Mouse (Mus musculus) bone marrow macrophage, adult 2 months (primary cell): ENCODE data around the gene Mindy1. TPM values are rescaled to one million over a fixed set of nuclear protein-coding genes. Genes with fewer than 3 reads are reported as not detected.

Experiments
- H3K27ac ChIP-seq: 2 replicates; pipeline ENCODE4 v1.5.1; 2012; ENCODE audit warnings: low read depth, low read length; ENCODE audit not compliant: insufficient read depth
- H3K4me1 ChIP-seq: 2 replicates; pipeline ENCODE4 v1.6.1; 2012; ENCODE audit warnings: low read length; ENCODE audit not compliant: control insufficient read depth, insufficient read depth
- H3K4me3 ChIP-seq: 2 replicates; pipeline ENCODE4 v1.5.1; 2012; ENCODE audit warnings: mild to moderate bottlenecking, low read length, moderate library complexity; ENCODE audit not compliant: insufficient read depth
- CTCF ChIP-seq: IDR thresholded peaks from 2 replicates; pipeline ENCODE4 v1.5.1; 2012; ENCODE audit warnings: low read depth, mild to moderate bottlenecking, low read length, moderate library complexity
- POLR2A ChIP-seq: IDR thresholded peaks from 2 replicates; pipeline ENCODE4 v1.6.1; 2012; ENCODE audit warnings: mild to moderate bottlenecking, low read depth, low read length, borderline replicate concordance
- polyA plus RNA-seq: library from polyadenylated mRNA; stranded (reverse); fragments of >200 nt; gene quantifications from 2 replicates; pipeline ENCODE4 v1.2.4, GENCODE M21; 2012; ENCODE audit not compliant: missing spikeins, insufficient read depth, insufficient read length

Mindy1 gene
- 50.7 and 70.7 TPM in 2 replicates for polyA plus RNA-seq

DNA sequence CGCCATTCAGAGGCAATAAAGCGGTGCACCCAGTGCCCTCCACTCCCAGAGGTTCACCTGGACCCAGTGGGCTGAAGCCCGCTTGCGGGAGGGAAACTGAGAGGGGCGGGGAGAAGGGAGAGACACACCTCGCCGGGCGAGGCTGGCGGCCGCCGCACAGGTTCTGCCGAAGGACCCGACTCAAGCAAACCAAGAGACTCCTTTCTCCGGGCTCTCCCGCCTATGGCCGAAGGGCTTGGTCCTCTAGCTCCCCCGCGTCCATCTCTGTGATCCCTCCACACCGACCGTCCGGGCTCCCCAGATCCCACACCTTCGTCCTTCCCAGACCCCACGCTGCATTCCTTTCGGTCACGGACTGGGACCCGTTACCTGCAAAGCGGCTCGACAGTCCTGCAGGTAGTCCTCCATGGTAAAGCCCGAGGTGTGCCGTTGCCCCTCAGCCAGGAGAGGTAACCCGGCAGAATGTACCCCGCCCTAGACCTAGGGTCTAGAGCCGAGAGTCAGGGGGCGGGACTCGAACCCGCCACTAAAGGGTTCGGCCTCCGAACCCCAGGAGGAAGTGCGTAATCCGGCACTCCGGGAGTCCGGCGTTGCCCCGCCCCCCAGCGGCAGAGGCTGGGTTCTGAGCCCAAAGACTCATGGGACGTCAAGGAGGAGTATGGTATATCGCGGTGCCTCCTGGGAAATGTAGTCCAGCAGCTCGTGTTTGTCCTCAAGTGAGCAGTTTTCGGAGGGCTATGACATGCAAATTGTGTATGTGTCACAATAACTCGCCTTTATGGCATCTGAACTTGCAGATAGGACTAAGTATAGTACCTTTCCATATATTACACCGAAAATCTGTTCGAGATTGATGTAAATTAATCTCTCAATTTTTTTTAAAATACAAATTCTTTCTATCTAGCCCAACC lies at the start of gene Mindy1, which contains the start of gene Prune1:
TSS of gene Mindy1 (plus strand) at position 130 of the 911 bp plus-strand sequence.
TSS of gene Prune1 (minus strand) at position 861 of the 911 bp plus-strand sequence.
- TF ChIP-seq POLR2A, result no peak
- no peak for TF ChIP-seq CTCF
- Histone ChIP-seq H3K4me1 (peaks cover 46% of the 10 kb centered on the region), H3K4me3 (peak within 1 kb of the TSS; percentile 82), H3K27ac (peak within 1 kb of the TSS; percentile 89)

DNA sequence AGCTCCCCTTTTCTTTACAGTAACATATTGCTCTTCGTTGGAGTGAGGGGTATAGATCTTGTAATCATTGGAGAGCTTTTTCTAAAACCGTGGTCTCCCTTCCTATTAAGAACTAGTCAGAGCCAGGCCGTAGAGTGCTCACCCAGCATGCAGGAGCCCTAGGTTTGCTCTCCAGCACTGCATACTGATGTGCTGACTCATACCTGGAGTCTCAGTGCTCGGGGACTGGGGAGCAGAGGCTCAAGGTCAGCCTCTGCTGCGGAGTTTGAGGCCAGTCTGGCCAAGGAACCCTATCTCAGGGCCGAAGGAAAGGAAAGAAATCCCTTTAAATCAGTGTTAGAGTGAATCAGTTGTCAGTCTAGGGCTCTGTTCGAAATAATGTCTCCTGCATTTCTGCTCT lies 48.4 kb upstream of the Mindy1 start:
- H3K4me3 ChIP-seq, result no peak overlapping the region
- no peak for TF ChIP-seq POLR2A
- TF ChIP-seq CTCF, result no peak
- H3K4me1 ChIP-seq, result peaks cover 22% of the 10 kb centered on the region
- no peak overlapping the region; the same call in 1 of the 2 replicates for H3K27ac ChIP-seq

DNA sequence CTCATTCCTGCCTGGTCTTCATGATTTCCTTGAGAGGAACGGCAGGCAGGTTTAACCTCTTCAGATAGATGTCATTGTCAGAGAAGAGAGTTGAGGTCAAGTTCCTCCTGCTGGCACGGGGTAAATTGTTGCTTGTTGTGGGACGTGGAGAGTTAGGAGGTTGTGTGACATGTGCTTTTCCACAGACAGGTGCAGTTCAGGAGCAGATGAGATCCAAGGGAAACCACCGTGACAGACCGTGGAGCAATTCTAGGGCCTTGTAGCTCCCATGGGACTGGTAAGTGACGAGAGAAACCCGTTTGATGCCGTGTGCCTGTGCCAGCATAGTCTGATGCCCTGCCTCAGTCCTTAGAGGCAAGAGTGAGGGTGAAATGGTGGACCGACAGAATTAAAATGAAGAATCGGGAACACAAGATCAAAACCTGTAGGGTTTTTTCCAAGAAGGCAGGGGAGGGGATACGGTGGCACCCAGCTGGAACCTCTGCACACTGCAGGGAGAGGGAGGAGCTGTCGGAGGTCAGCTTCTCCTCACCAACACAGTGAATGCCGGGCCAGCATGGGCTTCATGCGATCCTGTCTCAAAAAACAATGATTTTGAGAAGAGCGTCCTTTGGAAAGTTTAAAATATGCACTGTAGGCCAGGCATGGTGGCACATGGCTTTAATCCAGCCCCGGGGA lies 47.7 kb upstream of the Mindy1 start:
- no peak for TF ChIP-seq CTCF
- TF ChIP-seq POLR2A, result no peak
- peaks cover 22% of the 10 kb centered on the region for H3K4me1 ChIP-seq
- no peak overlapping the region for H3K27ac ChIP-seq
- H3K4me3 ChIP-seq, result no peak overlapping the region

DNA sequence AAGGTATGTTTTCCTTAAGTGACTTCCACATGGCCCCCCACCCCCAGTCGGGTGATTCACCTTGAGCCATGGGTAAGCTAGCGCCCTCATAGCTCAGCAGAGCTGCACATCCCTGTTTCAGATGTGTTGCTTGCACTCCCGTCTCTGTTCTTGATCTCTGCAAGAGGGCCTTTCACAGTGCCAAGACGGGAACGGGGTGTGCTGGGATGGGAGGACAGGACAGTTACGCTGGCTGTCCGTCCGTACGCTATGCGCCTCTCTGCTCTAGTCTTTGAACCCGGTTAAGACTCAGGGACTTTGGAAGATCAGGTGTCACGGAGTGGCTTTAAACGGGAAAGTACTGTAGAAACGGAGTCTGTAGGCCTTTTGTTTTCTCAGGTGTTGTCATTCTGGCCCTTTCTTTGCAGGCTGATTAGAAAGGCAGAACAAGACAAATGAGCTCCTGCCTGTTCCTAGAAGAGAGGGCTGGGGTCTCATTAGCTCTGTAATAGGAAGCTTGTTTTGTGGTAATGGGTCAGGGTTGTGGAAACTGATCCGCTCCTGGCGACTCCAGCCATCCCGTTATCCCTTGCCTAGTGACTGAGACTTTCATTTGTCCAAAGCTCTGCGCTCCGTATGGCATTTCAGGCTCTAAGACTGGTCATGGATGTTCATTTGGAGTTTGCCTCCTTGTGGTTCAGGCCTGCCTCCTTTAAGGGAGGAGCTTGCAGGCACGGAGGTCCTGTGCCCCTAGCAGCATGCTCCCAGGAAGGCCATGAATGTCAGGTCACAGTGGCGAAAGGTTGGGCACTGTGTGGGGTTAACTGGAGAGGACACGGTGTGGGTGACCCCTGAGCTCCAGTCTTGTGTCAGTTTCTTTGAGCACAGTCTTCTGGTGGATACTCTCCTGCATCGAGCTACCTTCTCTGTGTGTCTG lies 45.5 kb upstream of the Mindy1 start:
- TF ChIP-seq POLR2A (no peak), CTCF (no peak)
- Histone ChIP-seq H3K4me1 (peaks cover 22% of the 10 kb centered on the region), H3K4me3 (no peak overlapping the region), H3K27ac (no peak overlapping the region)

GRCm38 (mm10) chr3:95237541-95238099 lies 43.5 kb upstream of the Mindy1 start:
- Histone ChIP-seq H3K4me3 (no peak overlapping the region), H3K4me1 (peaks cover 7% of the 10 kb centered on the region), H3K27ac (no peak overlapping the region)
- TF ChIP-seq POLR2A (no peak), CTCF (no peak)

DNA sequence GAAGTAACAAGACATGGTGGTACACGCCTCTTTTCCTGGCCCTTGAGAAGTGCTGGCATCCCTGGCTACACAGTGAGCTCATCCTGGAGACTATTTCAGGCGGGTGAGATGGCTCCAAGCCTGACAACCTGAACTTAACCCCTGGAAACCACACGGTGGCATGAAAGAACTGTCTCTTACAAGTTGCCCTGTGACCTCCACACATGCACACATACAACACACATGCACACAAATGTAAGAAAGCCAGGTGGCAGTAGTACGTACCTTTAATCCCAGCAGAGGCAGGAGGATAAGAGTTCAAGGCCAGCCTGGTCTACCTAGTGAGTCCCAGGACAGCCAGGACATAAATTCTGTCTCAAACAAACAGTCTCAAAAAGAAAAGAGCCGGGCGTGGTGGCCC lies 42.1 kb upstream of the Mindy1 start:
- H3K4me3 ChIP-seq, result no peak overlapping the region
- TF ChIP-seq CTCF (no peak), POLR2A (no peak)
- H3K27ac ChIP-seq, result no peak overlapping the region
- H3K4me1 ChIP-seq, result peaks cover 4% of the 10 kb centered on the region; the same call in 1 of the 2 replicates

DNA sequence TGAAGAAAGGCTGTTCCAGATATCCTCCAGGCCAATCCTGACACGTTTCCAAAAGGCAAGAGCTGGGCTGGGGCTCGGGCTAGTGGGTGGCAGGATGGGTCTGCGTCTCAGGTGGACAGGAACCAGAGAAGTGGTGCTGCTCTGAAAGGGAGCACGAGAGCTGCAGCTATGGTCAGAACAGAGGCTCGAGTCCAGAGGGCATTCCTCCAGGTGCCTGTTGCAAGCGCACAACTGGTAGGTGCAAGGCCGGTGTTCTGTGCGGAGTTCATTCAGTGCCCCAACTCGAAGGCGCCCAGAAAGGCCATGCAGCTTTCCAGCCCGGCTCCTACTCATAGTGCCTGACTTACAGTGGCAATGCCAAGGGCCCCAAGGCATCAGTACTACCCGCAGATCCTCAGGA lies 41.2 kb upstream of the Mindy1 start:
- Histone ChIP-seq H3K27ac (no peak overlapping the region), H3K4me1 (peaks cover 4% of the 10 kb centered on the region; the same call in 1 of the 2 replicates), H3K4me3 (no peak overlapping the region)
- TF ChIP-seq POLR2A (no peak), CTCF (no peak)

- Histone ChIP-seq H3K4me1 (peaks cover 4% of the 10 kb centered on the region; the same call in 1 of the 2 replicates), H3K27ac (no peak overlapping the region), H3K4me3 (no peak overlapping the region)
- no peak for TF ChIP-seq POLR2A
- no peak for TF ChIP-seq CTCF
Measured at GRCm38 (mm10) chr3:95240900-95241299, 40.2 kb upstream of the Mindy1 start.

DNA sequence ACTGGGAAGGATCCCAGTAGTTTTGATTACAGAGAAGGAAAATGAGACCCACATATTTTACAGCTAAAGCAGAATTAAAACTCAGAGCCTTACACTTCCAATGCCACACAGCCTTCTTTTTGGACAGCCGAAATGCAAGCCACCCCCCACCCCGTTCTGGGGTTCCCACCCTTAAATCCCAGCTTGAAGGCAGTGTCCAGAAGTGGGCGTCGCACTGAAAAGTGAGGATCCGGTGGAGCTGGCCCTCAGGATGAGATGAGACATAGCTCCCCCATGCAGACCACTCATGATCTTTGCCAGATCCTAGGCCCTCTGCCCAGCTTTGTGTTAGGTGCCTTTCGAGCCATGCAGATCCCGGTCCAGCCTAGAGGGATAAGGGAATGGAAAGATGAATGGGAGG lies 39.6 kb upstream of the Mindy1 start, which contains the start of gene Gm128:
TSS of gene Gm128 (minus strand) at position 101 of the 400 bp plus-strand sequence.
- H3K27ac ChIP-seq, result no peak within 1 kb of the TSS
- no peak within 1 kb of the TSS for H3K4me3 ChIP-seq
- TF ChIP-seq CTCF, result no peak
- no peak for TF ChIP-seq POLR2A
- H3K4me1 ChIP-seq, result peaks cover 6% of the 10 kb centered on the region
